Mouse (Mus musculus): ENCODE measurements at regions not wholly inside any gene's neighbourhood (a gene's known extent, or its start where the extent isn't known, plus 50 kb on each side); places are given as distances from the start of the nearest gene placed in this dataset.

DNA sequence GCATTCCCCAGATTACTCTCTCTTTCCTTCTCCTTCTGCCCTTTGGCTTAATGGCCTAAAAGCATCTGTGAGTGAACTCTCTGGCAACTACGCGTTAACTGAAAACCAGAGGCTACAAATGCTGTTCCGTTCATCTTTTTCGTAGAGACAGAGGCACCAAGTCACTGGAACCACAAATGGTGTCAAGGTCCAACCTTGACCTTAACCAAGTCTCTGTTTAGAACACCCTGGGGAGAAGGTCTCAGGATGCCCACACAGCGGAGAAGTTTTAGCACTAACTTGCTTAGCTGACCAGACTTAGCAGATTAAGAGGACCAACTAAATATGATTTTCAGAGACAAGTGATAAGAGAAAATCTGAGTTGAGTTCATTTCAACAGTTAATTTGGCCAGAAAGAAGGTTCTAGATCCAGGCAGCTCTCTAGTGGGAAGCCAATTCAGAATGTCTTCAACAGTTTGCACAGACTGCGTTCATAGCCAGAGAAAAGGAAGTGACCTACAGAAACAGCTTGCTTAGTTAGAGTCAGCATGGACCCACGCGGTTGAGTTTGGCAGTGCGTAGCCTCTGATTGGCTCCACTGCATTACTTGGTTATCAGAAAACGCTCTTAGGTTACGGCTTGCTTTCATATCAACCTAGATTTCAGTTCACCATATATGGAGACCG is 169.8 kb downstream of the Ly86 start:
- Histone ChIP-seq H3K27me3 (replicated peaks) (no peaks in the 10 kb centered on the region), H3K4me3 (replicated peaks in 1 of 3; ENCODE audit: low read depth in 2 of 3, low read length in 2 of 3, poor library complexity in 1 of 3) (no peak overlapping the region), H3K9me3 (replicated peaks; ENCODE audit: low read length) (no peaks in the 10 kb centered on the region), H3K9ac (ENCODE audit: insufficient read depth, low read depth) (no peak overlapping the region), H3K79me2 (replicated peaks; ENCODE audit: control insufficient read depth, extremely low read depth, insufficient read depth, poor library complexity, severe bottlenecking) (no peaks in the 10 kb centered on the region), H3K27ac (ENCODE audit: insufficient read depth, low read depth) (no peak overlapping the region), H3K36me3 (replicated peaks in 1 of 2; ENCODE audit: control insufficient read depth in 1 of 2, insufficient read depth in 1 of 2, low read length in 1 of 2) (no peaks in the 10 kb centered on the region), H3K4me1 (ENCODE audit: control insufficient read depth in 1 of 2, insufficient read depth in 2 of 2) (0 out of 4 replicates have a peak, but pooled peaks cover 0 to 2% of the 10 kb centered on the region in 2 experiments), H3K4me2 (ENCODE audit: insufficient read depth, low read depth, poor library complexity, severe bottlenecking) (no peak overlapping the region)
- no peak for DNase-seq (ENCODE audit: extremely low read depth)
- dilution Hi-C loops (cut with MboI; ENCODE audit: extremely low pct_ligation_motif_present, extremely low pct_unique_long_range_greater_than_20kb, low sequenced_read_pairs) (no loop called here), in situ Hi-C loops (cut with MboI; ENCODE audit: low pct_ligation_motif_present, low pct_unique_long_range_greater_than_20kb, low sequenced_read_pairs) (no loop called here)
- TF ChIP-seq ZMIZ1 (IDR thresholded peaks at IDR 0.05; ENCODE audit: low read depth, low read length) (no peak), E2F4 (IDR thresholded peaks at IDR 0.05; ENCODE audit: insufficient replicate concordance, low read depth, low read length) (no peak), RAD21 (IDR thresholded peaks at IDR 0.05; ENCODE audit: low read depth, low read length) (no peak), JUND (conservative IDR thresholded peaks at IDR 0.05; ENCODE audit: low read depth, low read length) (no peak)

DNA sequence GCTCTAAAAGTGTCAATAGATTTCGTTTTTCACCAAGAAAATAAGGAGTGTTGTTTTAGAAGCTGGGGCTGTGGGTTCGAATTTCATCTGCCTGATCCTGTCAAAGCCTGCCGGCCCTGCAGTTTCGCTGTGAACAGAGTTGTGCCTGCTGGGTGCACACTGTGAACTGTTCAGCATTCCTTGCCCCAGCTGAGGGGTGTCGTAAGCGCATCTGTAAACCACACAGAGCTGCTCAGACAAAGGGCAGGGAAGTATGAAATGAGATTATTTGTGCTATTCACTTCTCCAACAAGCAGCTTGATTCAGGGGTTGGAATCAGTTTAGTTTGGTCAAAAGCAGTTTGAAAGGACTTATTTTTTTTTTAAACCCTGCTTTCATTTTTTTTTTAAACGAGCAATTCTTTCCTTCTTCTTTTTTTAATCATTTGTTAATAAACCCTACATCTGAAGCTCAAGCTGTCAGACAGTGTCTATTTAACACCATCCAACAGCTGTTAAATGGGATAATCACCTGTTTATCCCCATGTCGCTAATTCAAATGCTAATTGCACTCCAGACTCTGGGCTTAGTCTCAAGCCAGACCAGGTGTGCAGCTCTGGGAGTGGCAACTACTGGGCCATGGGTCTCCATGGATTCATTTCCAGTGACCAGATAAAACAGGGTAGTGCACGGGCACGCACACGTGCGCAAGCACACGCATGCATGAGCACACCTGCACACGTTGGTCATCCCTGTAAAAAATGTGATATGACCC is 172.2 kb downstream of the Ly86 start:
- dilution Hi-C loops (cut with MboI; ENCODE audit: extremely low pct_ligation_motif_present, extremely low pct_unique_long_range_greater_than_20kb, low sequenced_read_pairs): no loop called here
- Histone ChIP-seq H3K4me2 (ENCODE audit: insufficient read depth, low read depth, poor library complexity, severe bottlenecking) (no peak overlapping the region), H3K36me3 (replicated peaks in 1 of 2; ENCODE audit: control insufficient read depth in 1 of 2, insufficient read depth in 1 of 2, low read length in 1 of 2) (no peaks in the 10 kb centered on the region), H3K9me3 (replicated peaks; ENCODE audit: low read length) (no peaks in the 10 kb centered on the region), H3K4me3 (replicated peaks in 1 of 3; ENCODE audit: low read depth in 2 of 3, low read length in 2 of 3, poor library complexity in 1 of 3) (no peak overlapping the region), H3K27ac (ENCODE audit: insufficient read depth, low read depth) (no peak overlapping the region), H3K27me3 (replicated peaks) (no peaks in the 10 kb centered on the region), H3K4me1 (ENCODE audit: control insufficient read depth in 1 of 2, insufficient read depth in 2 of 2) (0 out of 4 replicates have a peak, but pooled peaks cover 0 to 2% of the 10 kb centered on the region in 2 experiments), H3K9ac (ENCODE audit: insufficient read depth, low read depth) (no peak overlapping the region), H3K79me2 (replicated peaks; ENCODE audit: control insufficient read depth, extremely low read depth, insufficient read depth, poor library complexity, severe bottlenecking) (no peaks in the 10 kb centered on the region)
- TF ChIP-seq E2F4 (IDR thresholded peaks at IDR 0.05; ENCODE audit: insufficient replicate concordance, low read depth, low read length) (no peak), HCFC1 (IDR thresholded peaks at IDR 0.05; ENCODE audit: low read depth, low read length) (no peak), NRF1 (IDR thresholded peaks at IDR 0.05; ENCODE audit: low read depth, low read length) (no peak), GABPA (IDR thresholded peaks at IDR 0.05; ENCODE audit: insufficient replicate concordance, low read depth, low read length) (no peak), BHLHE40 (IDR thresholded peaks at IDR 0.05; ENCODE audit: low read depth, low read length) (peak; percentile 23; the same call in 1 of the 2 replicates)
- no peak for DNase-seq (ENCODE audit: extremely low read depth)
- in situ Hi-C loops (cut with MboI; ENCODE audit: low pct_ligation_motif_present, low pct_unique_long_range_greater_than_20kb, low sequenced_read_pairs): no loop called here

DNA sequence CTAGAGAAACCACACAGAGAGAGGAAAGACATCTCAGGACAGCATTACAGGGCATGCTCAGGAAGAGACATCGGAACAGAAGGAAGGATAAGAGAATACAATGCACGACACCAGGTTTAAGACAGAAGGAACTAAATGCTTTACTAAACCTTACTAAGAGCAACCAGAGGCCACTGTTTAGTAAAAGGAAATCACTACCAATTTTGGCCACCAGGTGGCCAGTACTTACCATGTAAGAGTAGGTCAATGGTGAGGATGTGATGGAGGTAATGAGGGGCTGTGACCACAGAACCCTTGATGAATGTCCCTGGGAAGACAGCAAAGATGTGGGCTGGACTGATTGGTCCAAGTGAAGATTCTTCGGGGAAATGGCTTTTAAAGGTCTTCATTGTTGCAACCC is 174.9 kb downstream of the Ly86 start:
- dilution Hi-C loops (cut with MboI; ENCODE audit: extremely low pct_ligation_motif_present, extremely low pct_unique_long_range_greater_than_20kb, low sequenced_read_pairs) (no loop called here), in situ Hi-C loops (cut with MboI; ENCODE audit: low pct_ligation_motif_present, low pct_unique_long_range_greater_than_20kb, low sequenced_read_pairs) (no loop called here)
- peak; percentile 76 for DNase-seq (ENCODE audit: extremely low read depth)
- Histone ChIP-seq H3K4me3 (replicated peaks in 1 of 3; ENCODE audit: low read depth in 2 of 3, low read length in 2 of 3, poor library complexity in 1 of 3) (no peak overlapping the region), H3K79me2 (replicated peaks; ENCODE audit: control insufficient read depth, extremely low read depth, insufficient read depth, poor library complexity, severe bottlenecking) (no peaks in the 10 kb centered on the region), H3K36me3 (replicated peaks in 1 of 2; ENCODE audit: control insufficient read depth in 1 of 2, insufficient read depth in 1 of 2, low read length in 1 of 2) (no peaks in the 10 kb centered on the region), H3K27me3 (replicated peaks) (no peaks in the 10 kb centered on the region), H3K27ac (ENCODE audit: insufficient read depth, low read depth) (no peak overlapping the region), H3K4me2 (ENCODE audit: insufficient read depth, low read depth, poor library complexity, severe bottlenecking) (no peak overlapping the region), H3K4me1 (ENCODE audit: control insufficient read depth in 1 of 2, insufficient read depth in 2 of 2) (0 out of 4 replicates have a peak, but pooled peaks cover 0 to 2% of the 10 kb centered on the region in 2 experiments), H3K9me3 (replicated peaks; ENCODE audit: low read length) (no peaks in the 10 kb centered on the region), H3K9ac (ENCODE audit: insufficient read depth, low read depth) (no peak overlapping the region)
- TF ChIP-seq CTCF (conservative IDR thresholded peaks at IDR 0.05 in 1 of 2, IDR thresholded peaks at IDR 0.05 in 1 of 2; ENCODE audit: low read depth in 2 of 2, low read length in 2 of 2): peak; percentile 79 to 80
- peak; percentile 82 for TF ChIP-seq SMC3 (IDR thresholded peaks at IDR 0.05; ENCODE audit: low read depth, low read length)
- peak; percentile 75 for TF ChIP-seq RAD21 (IDR thresholded peaks at IDR 0.05; ENCODE audit: low read depth, low read length)
- TF ChIP-seq ZC3H11A (IDR thresholded peaks at IDR 0.05; ENCODE audit: low read depth, low read length): 0 out of 2 replicates have a peak, but pooled peaks have one; percentile 22
- TF ChIP-seq IRF4 (IDR thresholded peaks at IDR 0.05; ENCODE audit: low read depth, low read length): no peak
